Mouse (Mus musculus) cerebellum, adult 11-12 months (tissue): Measurements from ENCODE around the gene Ntf3.

Source experiments
- DNase-seq: peaks from one replicate; pipeline ENCODE4 v3.0.0; 2022

The Ntf3 gene

DNA sequence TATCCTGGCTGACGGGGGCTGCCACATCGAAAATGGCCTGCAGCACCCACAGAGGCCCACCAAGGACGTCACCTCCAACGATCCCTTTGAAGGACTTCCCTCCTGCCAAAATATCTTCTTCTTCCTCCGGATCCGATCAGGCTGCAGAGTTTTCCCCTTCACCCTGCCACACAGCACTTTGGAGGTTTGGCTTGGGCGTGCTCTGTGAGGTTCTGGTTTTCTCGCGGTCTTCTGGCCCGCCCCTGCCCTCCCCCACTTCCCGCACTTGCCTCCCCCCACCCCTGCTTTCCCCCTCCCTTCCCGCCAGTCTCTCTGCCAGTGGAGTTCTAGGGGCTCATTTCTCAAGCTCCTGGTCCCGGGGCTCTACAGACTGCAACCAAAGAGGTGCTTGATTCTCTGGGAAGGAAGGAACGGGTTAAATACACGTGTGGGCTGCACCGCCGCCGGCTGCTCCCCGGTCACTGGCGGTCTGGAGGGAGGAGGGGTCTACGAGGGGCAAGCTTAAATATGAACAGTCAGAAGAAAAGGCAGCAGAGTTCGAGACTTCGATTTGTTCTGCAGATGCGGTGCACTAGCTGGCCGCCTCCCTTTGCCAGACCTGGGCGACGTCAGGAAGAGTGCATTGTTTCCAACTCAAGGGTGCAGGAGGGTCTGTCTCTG lies at the start of gene Ntf3:
Ntf3 (minus strand) TSS at position 363 of the 660 bp plus-strand sequence.
- DNase-seq = no peak

DNA sequence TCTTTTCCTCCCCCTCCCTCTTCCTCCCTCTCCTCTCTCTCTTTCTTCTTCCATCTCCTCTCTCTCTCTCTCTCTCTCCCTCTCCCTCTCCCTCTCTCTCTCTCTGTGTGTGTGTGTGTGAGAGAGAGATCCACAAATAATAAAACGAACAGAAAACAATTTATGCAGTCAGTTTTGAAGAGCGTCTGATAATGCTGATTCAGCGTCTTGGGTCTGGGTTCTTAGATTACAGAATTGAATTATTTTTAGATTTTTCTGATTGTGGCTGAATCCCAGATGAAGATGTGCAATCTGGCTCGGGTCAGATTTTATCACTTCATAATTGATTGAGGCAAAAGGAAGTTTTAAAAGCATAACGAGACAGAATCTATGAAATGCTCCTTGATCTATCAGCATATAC lies 46.6 kb upstream of the Ntf3 start:
- no peak for DNase-seq

DNA sequence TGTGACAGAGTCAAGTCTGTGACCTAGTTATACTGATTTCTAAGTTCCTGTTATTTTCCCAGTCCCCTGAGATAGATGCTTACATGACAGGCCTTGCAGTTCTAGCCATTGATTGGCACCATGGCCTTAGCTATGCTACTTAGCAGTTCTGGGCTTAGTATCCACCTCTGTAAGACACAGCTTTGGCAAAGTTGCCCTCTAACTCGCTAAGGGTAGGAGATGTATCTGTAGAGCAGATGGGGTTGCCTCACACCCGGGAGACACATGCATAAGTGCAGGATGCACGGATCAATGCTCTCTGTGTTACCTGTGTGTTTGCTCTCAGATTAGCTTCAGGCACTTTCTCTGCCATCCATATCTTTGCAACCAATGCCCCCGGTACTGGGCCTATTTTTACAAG lies 36.7 kb upstream of the Ntf3 start:
- no peak for DNase-seq

DNA sequence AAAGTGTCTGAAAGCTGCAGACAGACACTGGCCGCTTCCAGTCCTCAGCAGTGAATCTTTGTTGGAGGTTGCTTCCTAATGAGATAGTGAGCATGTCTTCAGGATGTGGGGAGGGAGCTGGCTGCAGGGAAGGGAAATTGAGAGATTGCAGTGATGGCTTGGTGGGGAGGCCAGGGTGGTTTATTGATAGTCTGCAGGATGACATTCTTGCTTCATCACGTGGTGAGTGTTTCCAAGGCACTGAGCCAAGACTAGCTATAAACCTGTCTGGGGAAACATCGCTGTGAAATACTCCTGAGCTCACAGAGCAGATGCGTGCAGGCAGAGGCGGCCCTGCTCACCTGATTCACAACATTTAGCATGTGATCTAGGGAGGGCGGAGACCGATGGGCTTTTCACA lies 36.2 kb upstream of the Ntf3 start:
- DNase-seq = no peak

DNA sequence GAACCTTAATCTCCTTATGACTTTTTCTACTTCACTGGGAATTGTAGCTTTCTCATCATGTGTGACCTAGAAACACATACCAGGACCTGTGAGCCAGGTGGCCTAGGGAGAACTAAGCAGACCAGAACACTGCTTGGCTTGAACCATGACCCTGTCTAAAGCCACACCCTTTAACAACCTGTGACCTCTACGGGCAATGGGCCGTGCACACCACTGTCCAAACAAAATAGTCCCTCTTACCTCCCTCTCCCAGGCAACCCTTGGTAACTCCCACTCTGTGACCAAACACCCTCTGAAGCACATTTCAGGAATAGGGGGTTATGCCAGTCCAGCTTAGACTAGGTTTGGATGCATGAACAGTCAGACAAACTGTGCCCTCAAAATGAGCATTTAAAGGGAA lies 35.0 kb upstream of the Ntf3 start:
- DNase-seq = no peak

DNA sequence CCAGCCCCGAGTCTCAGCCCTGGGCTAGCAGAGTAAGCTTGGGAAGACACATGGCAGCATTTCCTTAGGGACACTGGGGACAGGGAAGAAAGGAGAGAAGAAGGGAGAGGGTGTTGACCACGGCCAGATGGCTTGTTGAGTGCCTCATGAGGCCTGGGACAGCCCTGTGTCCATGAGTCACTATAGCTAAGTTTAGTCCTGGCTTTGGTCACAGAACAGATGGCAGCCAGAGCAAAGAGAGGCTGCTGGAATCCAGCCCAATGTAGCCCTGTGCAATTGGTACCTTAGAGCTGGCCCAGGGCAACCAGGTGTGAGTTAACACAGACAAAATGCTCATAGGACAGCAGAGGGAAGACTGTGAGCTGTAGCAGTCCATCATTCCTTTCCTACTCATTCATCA lies 33.2 kb upstream of the Ntf3 start:
- DNase-seq = peak; percentile 93

DNA sequence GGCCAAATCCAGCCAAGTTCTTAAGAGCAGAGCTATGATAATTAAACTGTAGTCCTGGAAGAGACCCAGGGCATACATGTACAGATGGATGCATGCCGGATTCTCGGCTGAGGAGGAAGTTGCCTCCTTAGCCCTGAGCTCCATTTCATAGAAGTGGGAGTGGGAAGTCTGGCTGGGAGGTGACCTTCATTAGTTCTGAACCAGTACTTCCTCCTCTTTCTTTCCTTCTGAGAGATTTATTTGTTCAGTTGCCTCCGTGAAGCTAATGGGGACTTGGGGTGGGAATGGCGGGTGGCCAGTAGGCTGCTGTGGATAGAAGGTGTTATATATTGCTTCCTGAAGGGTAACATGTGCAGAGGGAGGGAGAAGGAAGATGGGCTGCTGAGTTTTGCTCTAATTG lies 28.1 kb upstream of the Ntf3 start:
- DNase-seq = no peak

DNA sequence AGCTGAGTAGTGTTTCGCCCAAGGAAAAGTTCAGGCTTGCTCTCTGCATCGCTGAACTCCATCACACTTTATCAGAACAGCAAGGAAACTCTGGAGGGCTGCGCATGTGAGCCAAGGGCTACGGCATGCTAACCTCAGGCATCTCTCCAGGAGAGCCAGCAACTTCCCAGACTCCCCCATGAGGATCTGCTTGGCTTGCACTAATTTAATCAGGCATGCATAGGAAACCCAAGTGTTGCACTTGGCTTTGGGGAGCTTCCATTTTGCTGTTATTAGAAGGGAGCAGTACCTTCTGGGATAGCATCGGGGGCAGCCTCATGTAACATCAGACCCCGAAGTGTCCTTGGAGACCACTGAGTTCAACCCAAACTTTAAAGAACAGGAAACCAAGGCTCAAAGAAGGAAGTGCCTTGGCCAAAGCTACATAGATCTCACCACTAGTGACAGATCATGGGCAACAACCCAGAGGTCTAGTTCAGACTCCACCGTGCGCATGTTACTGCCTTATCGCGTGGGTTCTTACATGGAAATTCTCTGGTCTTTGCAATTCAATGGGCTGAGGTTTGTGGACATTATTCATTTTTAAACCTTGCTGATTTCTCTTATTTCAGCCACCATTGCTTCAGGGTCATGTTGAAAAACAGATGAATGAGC lies 23.6 kb upstream of the Ntf3 start:
- DNase-seq = no peak

DNA sequence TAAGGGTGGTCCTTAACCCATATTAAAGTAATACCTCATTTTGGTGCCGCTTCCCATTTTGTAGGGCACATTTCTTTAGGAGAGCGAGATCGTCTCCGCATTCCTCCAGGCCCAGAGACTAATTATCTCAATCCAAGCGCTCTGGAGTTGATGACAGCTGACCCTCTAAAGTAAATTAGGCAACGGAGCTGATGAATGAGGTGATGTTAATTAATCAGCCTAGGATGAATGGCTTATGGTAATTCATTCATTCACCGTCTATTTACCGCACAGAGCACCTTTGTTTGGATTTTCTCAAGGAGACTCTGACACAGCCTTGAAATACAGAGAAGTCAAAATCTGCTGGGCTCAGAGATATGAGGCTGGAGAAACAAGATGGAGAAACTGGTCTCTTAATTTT lies 20.7 kb upstream of the Ntf3 start:
- no peak for DNase-seq

DNA sequence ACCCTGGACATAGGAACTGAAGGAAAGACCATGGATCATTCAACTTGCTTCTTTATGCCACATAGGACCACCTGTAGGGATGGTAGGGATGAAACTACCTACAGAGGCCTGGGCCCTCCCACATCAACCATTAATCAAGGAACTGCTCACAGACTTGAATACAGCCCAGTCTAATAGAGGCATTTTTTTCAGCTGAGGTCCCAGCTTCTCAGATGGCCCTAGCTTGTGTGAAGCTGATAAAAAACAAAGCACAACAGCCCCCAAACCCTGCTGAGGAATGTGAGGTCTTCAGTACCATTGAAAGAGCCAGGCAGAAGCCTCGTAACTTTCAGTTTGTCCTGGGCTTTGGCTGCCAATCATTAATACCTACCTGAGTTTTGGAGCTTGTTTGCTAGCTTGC lies 19.4 kb upstream of the Ntf3 start:
- no peak for DNase-seq

DNA sequence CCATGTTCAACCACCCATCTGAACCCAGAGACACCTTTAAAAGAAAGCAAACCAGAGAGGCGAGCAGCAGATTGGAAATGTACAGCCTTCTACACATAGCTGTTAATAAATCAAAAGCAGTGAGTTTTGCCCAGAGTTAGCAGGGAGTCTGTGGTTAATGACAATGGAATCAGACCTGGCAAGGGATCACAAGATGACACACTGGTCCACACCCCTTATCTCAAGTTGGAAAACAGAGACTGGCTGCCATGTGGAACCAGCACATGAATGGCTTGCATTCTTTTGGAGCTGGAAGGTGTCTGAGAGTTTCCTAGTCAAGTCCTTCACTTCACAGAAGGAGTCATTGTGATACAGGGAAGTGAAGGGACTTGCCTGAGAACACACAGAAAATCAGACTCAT lies 5.4 kb upstream of the Ntf3 start:
- no peak for DNase-seq

DNA sequence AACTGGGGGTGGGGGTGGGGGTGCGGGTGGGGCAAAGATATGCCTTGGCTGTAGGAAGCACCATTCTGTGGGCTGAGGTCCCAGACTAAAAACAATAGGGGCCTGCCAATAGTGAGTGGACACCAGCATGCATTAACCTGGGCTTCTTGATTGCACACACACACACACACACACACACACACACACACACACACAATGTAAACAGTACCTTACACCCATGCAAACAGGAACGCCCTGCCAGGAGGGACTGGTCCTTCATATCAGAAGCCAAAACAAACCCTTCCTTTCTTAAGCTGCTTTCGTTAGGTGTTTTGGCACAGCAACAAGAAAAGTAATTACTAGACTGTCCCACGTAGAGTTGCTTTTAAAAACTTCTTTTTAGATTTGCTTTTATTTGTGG lies 4.1 kb upstream of the Ntf3 start:
- DNase-seq = no peak

DNA sequence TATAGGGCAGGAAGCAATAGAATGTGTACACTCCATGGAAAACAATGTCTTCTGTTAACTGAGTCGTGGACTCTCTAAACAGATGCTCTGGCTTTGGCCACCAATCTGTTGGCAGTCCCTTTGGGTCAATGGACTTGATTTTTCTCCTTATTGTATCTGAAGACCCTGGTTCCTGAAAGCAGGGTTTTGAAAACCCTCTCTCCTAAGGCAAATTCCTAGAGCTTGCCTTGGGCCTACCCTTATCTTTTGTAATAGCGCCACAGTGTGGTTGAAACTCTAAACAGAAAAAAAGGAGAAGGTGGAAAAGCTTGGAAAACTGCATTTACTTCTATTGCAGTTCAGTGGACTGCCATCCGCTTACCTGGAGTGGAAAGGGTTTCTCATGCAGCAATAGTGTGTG lies 1.0 kb upstream of the Ntf3 start:
- DNase-seq = no peak

DNA sequence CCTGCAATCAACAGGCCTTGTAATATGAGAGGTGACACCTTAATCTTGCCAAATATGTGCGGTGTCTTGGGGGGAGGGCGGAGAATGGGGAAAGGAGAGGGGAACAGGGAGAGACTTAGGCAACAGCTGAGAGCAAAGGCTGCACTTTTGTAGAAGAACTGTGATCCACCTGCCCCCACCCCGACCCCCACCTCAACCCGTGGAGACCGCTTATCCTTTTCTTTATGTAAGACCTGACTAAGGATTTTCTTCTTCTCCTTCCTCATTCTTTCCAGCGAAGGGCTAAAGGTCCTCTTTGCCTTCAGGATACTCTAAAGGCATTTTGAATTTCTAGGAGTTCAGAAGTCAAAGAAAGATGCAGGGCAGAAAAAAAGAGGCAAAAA lies 489 bp upstream of the Ntf3 start:
- DNase-seq = no peak

DNA sequence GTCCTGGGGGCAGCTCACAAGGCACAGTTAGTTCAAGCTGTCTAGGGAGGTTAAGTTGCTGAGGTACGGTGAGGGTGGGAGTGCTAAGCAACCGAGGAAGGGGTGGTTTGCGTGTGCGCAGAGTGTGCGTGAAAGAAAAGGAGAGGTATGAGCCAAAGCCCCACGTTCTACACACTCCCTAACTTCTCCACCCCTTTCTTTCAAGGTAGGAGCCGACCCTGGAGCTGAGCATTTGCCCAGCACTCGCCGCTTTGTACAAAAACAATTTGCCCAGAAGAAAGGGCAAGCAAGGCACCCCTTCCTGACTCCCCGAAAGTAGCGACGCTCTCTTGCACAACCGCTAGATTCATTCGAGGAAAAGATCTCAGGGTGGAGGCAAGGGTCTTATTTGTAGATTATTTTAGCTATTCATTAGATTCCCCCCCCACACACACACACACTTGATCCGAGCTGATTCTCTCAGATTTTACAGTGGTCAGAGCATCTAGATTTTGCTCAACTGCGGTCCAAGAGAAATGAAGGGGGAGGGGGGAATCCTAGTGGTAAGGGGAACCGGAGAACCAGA lies 1.0 kb downstream of the Ntf3 start:
- DNase-seq = no peak

DNA sequence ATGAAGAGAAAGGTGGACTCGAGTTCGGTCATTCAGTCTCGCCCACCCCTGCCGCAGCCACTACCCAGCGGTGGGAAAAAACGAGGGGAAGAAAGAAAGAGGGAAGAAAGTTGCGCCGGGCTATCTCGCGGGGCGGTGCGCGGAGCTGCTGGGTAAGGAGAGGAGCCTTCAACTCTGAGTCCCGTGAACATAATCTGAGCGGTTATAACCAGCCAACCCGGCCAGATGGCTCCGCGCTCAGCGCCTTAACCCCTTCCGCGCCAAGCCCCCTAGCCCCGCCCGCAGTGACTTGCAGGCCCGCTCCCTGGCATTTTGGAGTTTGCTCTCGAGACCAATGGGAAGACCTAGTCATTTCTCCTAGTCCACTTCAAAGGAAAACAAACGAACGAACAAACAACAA lies 1.9 kb downstream of the Ntf3 start:
- DNase-seq = peak; percentile 42

DNA sequence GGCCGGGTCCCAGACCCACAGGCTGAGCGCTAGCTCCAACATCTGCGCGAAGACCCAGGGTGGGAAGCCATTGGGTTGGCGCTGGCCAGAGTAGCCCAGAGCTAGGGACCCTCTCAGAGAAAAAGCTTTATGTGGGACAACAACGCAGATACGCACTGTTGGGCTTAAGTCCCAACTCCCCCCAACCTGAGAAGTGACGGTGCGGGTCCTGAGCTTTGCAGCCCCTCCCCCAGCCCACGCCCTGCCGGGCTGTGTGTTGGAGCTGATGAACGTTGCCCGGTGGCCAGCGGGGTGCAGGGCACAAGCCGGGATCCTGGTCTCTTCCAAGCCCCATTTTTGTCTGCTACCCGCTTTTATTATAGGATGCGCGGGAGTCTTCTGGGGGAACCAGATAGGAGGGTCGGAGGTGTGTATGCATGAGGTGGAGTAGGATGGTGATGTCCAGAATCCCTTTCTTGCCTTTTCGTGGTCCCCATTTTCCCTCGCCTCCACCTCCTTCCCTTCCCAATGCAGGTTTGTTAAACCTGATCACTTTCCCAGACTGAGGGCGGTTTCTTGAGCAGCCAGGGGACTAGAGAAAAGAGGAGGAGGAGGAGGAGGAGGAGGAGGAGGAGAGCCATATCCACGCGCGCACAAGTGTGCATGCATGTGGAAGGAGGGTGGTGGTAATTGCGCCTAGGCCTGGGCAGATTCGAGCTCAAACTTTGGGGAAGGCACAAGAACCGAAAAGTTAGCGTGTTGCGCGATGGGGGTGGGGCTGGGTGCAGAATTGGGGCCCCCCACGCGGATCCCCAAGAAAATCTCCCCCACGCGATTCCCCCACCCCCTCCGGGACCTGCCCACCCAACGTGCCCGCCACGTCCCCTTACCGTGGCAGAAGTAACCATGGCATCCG lies 2.6 kb downstream of the Ntf3 start:
- DNase-seq = peak; percentile 46

DNA sequence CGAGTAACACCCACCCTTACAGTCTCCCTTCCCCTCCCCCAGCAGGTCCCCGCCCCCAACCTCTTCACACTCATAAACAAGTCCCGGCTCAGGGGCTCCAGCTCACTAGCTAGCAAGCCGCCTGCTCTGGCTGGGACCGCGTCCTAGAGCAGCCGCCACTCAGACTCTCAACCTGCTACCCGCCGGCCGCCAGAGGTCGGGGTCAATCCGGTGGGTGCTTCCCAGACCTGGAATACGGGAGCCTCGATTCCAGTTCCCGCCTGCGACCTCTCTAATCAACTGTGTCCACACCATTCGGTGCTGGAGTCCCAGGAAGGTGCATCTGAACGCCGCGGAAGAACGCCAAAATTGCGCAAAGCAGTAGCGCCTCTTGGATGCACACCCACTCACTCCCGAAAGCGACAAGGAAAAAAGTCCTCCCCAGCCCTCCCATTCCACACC lies 3.5 kb downstream of the Ntf3 start:
- peak; percentile 46 for DNase-seq

DNA sequence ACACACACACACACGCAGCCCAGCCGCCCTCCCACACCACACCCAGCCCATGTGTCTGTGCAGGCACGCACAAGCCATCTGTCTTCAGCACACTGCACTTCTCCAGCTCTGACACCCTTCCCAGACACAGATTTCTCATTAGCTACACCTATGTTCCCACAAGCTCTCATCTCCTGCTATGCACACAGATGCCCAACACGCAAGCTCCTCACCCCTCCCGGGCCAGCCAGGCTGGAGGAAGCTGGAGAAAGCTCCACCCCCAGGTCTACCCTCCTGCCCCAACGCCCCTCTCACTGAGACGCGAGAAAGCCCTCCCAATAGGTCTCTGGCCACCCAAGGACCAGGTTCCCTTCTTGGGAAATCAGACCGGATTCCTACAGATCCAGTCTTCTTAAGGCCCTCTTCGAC lies 4.4 kb downstream of the Ntf3 start:
- DNase-seq = peak; percentile 69

DNA sequence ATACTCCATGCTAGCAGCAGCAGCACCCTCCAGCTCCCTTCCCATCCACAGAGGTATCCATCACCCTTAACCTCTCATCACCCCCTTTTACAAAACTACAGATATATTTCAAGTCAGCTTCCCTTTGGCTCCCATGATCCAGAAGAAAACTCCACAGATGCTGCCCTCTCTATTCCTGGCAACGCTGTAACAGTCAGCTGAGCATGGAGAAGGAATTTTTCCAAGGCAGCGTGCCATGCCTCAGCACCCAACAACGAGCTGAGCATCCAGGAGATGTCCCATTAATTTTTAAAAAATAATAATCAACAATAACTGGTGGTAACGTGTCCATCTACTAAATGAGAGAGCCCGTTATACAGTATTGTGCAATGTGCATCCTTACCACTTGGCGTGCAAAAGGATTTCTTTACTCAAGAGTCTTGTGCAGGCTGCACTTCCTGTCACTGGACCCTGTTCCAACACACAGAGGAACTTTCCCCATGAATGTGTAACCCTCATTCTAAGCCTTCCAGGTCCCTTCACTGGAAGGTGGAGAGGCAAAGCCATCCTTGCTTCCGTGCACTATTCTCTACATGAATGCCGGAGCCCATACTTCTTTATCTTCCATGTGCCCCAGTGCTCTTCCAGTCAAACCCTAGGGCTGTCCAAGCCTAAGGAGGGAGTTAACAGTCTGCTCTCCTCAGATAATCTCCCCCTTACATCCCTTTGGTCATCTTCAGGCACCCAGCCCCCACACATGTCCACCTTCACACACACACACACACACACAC lies 5.0 kb downstream of the Ntf3 start:
- DNase-seq = no peak

DNA sequence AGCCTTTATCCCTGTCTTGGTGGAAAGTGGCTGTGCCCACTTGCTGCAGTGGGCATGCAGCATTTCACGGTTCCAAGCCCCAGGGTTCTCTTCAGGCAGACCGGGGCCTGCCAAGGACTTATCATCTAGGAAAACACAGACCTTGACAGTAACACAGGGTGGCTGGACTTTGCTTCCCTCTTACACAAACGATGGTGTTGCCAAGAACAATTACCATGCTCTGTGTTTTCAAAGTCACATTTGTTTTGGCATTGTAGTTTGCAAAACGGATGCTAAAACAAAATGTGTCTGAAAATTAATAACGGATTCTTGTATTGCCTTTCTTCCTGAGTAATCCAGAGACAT lies 6.7 kb downstream of the Ntf3 start:
- DNase-seq = no peak

DNA sequence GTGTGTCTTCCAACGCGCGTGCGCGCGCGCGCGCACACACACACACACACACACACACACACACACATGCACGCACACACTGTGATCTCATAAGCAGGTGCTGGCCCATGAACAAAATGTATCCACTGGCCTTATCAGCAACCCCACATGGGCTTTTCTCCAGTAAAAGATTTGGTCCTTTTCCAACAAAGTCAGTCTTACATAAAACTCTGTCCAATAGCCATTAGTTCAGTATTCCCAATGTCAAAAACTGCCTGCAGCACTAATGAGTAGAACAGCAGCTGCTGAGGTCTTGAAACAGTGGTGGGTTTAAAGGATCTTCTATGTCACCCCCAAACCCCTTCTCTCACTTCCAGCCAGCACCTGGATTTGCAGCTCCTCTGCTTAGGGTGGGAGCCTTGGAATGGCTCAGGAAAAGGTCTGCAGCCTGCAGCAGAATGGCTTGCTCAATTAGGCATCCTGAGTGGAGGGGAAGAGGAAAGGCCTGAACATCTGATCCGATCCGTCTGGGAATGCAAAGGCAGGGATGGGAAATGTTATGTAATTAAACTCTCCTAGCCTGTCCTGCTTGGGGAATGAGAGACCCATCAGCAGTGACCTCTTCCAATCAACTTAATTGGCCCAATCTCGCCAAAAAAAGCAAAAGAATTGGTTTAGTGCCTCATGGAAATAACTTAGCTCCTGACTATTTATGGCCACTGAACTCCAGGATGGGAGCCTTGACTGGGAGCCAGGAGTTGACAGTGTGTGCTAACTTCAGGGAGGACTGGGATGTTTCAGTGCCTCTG lies 7.2 kb downstream of the Ntf3 start:
- no peak for DNase-seq
